Mouse (Mus musculus) adrenal gland, postnatal 14 days (tissue): ENCODE measurements around the gene Sgsm2. TPM values are rescaled to one million over a fixed set of nuclear protein-coding genes. Genes with fewer than 3 reads are reported as not detected.

Experiments
- DNase-seq: peaks from one replicate; pipeline ENCODE4 v3.0.0; 2021; ENCODE audit warnings: mixed read lengths
- total RNA-seq: library from RNA; stranded (reverse); gene quantifications from 2 replicates; pipeline ENCODE4 v1.2.3, GENCODE M21; 2021

Gene Sgsm2
- total RNA-seq, 1 experiment from 2014 or later = 22.4 TPM

GRCm38 (mm10) chr11:74883098-74883497, 13.8 kb downstream of the Sgsm2 start:
- no peak for DNase-seq

GRCm38 (mm10) chr11:74881979-74882378, 14.9 kb downstream of the Sgsm2 start:
- no peak for DNase-seq

DNA sequence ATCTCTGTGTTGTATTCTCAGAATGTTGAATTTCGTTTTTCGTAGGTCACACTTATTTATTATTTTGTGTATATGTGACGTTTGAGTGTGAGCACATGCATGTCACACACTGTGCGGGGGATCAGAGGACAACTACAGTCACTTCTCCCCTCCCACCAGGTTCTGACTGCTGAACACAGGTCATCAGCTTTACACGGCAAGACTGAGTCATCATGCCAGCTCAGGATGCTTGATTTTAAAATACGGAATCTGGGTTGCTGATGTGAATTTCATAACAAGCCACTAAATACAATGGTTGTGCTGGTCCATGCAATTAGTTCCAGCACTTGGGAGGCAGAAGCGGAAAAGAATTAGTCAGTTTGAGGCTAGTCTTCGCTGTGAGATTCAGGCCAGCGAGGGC, 15.9 kb downstream of the Sgsm2 start:
- no peak for DNase-seq

DNA sequence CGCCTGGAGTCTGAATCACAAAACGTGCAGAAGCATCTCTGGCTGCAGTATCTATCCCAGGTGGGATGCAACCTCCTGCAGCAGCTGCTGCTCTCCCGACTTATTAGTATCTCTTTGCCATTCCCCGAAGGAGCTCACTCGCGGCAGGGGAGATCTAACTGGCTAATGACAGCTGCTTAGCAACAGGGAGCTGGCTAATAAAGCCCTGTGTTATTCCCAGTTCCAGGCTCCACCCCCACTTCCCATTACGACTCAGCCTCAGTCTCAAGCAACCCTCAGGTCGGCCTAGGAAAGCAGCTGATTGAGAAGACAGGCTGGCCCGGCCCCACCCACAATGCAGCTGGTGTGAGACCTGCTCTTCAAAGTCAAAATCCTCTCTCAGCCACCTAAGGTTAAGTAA, 20.1 kb downstream of the Sgsm2 start:
- DNase-seq = peak; percentile 48

DNA sequence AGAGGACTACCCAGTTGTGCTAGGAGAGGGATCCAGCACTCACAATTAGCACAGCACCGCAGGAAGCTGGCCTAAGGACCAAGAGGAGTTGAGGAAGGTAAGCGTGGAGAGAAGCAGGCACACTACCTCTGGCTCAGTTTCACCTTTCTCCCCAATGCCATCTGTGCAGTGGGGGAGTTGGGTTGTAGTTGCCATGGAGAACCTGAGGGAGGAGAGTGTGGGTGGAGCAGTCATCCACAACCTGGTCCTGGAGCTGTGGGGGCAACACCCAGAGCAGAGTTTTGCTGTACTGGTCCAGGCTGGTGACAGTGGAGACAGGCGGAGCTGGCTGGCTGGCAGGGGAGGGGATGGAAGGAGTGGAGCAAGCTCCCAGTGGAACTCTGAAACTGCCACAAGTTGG, 22.2 kb downstream of the Sgsm2 start:
- DNase-seq = no peak

DNA sequence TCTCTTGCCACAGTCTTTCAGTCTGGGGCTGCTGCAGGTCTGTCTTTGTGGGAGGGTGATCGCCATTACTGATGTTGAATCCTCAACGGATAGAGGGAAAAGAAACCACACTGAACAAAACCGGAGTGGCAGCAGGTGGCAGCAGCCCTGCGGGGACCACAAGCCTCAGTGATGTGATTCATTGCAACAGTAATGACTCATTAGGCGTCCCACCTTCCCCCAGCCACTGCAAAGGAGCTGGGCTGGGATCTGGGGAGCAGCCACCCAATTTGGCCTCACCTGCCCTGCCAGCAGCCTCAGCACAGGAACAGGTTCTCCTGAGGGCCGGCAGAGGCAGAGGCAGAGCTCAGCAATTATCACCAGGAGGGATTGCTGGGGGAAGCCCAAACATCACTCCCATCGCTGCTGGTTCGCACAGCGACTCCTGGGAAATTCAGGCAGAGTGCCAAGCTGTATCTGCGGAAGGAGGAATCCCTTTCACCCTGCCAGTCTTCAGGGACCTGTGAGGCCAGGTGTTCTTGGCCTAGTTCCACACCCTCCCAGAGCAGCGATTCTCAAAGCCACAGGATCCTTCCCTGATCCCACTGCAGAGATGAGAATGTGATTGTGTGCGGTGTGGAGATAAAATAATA, 25.8 kb downstream of the Sgsm2 start:
- DNase-seq = peak; percentile 61

DNA sequence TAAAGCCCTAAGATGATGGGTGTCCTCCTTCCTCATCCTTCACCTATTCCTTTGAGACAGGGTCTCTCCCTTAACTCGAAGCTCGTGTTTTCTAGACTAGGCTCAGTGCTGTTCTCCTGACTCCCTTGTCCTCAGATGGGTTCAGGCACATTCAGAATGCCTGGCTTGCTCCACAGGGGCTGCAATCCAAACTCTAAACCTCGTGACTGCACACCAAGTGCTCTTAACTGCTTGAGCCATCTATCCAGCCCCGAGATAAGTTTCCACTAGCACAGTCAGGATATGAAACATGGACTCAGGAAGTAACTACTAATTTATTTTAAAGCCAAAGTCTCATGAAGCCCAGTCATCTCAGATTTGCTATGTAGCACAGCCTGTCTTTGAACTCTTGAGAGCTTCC, 26.3 kb downstream of the Sgsm2 start:
- no peak for DNase-seq

DNA sequence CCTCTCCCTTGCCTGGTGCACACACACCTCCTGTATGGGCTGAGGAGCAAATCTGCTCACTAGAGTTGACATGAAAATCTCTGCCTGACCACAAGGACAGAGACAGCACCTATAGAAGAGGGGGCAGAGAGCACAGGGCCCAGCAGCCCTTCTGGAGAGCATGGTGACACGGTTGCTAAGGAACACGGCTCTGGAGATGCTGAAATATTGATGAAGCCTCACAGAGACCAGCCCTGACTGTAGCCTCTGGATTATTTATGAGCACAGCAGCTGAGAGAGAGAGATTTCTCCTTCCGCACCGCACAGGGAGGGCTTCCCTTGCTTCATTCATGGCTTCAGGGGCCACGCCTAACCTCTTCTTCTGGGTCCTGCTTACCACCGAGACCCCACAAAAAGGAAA, 27.3 kb downstream of the Sgsm2 start:
- no peak for DNase-seq

GRCm38 (mm10) chr11:74868046-74868760, 28.7 kb downstream of the Sgsm2 start:
- DNase-seq = peak; percentile 53

GRCm38 (mm10) chr11:74867181-74867580, 29.7 kb downstream of the Sgsm2 start:
- DNase-seq = peak; percentile 85

- peak; percentile 69 for DNase-seq
Measured at GRCm38 (mm10) chr11:74866640-74867039, 30.2 kb downstream of the Sgsm2 start.

GRCm38 (mm10) chr11:74865252-74865651, 31.6 kb downstream of the Sgsm2 start:
- no peak for DNase-seq

GRCm38 (mm10) chr11:74864421-74864820, 32.4 kb downstream of the Sgsm2 start:
- no peak for DNase-seq

GRCm38 (mm10) chr11:74863471-74863870, 33.4 kb downstream of the Sgsm2 start:
- DNase-seq = no peak

- no peak for DNase-seq
Measured at GRCm38 (mm10) chr11:74862129-74862528, 34.7 kb downstream of the Sgsm2 start.

GRCm38 (mm10) chr11:74857756-74858155, 39.1 kb downstream of the Sgsm2 start:
- no peak for DNase-seq

DNA sequence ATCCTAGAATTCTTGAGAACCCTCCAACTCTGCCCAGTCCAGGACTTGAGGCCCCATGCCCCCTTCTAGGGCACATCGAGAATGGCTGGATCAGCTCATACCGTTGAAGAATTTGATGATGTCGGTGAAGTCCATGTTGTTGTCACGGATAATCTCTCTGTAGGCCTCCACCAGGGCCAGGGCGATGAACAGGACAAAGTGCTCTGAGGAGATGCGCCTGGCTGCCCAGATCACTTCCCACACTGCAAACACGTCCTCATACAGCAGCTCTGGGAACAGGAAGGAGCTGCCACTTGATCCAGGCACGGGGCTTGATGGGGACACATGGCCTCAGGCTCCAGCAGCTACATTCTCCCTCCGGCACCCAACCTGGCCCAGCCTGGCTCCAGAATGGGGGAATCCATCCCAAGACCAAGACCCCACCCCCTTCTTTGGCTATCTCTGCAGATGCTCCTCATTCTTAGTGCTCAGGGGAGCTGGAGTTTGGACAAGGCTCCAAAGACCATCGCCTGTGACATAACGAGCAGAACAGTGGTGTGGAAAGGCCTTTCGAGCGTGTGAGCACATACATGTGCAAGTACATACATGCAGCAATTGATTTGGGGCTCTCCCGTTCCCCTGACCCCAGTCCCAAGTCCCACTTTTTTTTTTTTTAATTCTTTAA, 45.7 kb downstream of the Sgsm2 start:
- no peak for DNase-seq

GRCm38 (mm10) chr11:74847919-74848521, 48.8 kb downstream of the Sgsm2 start:
- peak; percentile 82 for DNase-seq

DNA sequence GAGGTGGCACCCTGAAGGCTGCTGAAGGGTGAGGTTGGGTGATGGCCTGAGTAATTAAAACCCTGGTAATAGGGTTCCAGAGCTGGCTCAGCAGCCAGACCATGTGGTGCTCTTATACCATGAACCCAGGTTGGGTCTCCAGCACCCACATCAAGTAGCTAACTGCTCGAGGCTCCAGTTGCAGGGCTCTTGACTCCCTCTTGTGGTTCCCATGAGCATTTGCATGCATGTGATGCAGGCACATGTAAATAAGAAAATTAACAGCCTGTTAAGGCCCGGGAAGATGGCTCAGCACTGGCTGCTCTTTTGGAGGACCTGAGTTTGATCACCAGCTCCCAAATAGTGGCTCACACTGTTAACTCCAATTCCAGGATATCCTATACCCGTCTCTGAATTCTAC, 51.1 kb downstream of the Sgsm2 start:
- DNase-seq = no peak

DNA sequence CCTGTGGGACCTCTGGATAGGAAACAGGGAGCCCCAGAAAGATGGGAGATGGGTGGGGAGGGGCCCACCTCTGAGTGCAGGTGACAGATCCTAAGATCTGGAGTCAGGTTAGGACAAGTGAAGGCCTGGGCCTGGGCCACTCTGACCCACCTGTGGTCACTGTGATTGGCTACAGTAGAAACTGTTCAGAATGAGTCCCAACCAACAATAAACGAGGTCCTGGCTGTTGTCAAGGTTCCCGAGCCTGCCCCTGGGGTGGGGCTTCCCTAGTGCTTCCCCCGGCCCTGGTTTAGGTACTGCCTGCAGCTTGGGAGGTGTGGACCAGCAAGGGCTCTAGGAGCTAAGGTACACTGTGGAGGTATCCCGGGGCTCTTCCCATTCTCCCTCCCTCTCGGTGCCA, 53.1 kb downstream of the Sgsm2 start:
- no peak for DNase-seq

DNA sequence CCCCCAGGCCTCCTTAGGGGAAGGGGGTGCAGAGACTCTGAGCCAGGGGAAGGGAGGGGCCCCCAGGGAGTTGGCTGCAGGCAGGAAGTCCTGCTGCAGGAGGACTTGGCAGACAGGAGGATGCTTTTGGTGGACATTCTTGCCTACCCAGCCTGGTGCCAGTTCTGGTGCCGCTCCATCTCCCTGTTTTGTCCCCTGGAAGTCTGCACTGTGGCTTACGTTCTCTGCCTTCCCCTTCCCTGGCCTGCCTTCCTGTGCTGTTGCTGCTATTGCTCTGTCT, 53.5 kb downstream of the Sgsm2 start:
- peak; percentile 44 for DNase-seq

DNA sequence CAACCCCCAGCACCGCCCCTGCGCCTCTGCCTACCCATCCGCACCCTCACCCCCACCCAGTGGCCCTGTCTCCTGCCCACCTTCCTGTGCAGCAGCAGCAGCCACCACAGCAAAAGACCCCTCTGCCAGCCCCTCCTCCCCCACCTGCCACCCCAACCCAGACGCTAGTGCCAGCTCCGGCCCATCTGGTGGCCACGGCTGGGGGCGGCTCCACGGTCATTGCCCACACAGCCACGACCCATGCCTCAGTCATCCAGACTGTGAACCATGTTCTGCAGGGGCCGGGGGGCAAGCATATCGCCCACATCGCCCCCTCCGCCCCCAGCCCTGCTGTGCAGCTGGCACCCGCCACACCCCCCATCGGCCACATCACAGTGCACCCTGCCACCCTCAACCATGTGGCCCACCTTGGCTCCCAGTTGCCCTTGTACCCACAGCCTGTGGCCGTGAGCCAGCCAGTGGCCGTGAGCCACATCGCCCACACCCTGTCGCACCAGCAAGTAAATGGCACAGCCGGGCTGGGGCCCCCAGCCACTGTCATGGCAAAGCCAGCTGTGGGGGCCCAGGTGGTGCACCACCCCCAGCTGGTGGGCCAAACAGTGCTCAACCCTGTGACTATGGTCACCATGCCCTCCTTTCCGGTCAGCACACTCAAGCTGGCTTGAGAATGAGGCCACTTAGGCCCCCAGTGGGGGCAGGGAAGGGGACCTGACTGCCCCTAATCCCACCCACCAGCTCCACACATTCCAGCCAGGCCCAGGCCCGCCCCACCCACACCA, 54.0 kb downstream of the Sgsm2 start:
- DNase-seq = peak; percentile 26

GRCm38 (mm10) chr11:74842045-74842444, 54.8 kb downstream of the Sgsm2 start:
- peak; percentile 5 for DNase-seq
